Mouse (Mus musculus): ENCODE measurements around the gene Bahcc1. TPM values are rescaled to one million over a fixed set of nuclear protein-coding genes. Genes with fewer than 3 reads are reported as not detected.
A peak's percentile ranks its signal among the peaks of the same experiment; 100 is the strongest.

Bahcc1 gene
- polyA plus RNA-seq, 1 experiment: 10.1 TPM

GRCm38 (mm10) chr11:120280281-120280773 is 47.6 kb downstream of the Bahcc1 start:
- no peak overlapping the region for H3K4me3 ChIP-seq (ENCODE audit: insufficient read depth, low read length)

GRCm38 (mm10) chr11:120280774-120281173 is 48.0 kb downstream of the Bahcc1 start:
- no peak for TF ChIP-seq POLR2A (IDR thresholded peaks at IDR 0.05; ENCODE audit: extremely low read depth, insufficient read depth, low read length)
- TF ChIP-seq CTCF (IDR thresholded peaks at IDR 0.05; ENCODE audit: extremely low read depth, insufficient read depth, low read length): no peak
- Histone ChIP-seq H3K4me1 (ENCODE audit: control insufficient read depth, insufficient read depth, low read length) (no peaks in the 10 kb centered on the region), H3K27ac (ENCODE audit: insufficient read depth, low read length) (no peak overlapping the region), H3K4me3 (ENCODE audit: insufficient read depth, low read length) (no peak overlapping the region)

More at GRCm38 (mm10) chr11:120280281-120280773, 47.6 kb downstream of the Bahcc1 start:
- no peak overlapping the region for H3K27ac ChIP-seq (ENCODE audit: insufficient read depth, low read length)
- TF ChIP-seq POLR2A (IDR thresholded peaks at IDR 0.05; ENCODE audit: extremely low read depth, insufficient read depth, low read length) (no peak), CTCF (IDR thresholded peaks at IDR 0.05; ENCODE audit: extremely low read depth, insufficient read depth, low read length) (peak; percentile 45)
- no peaks in the 10 kb centered on the region for H3K4me1 ChIP-seq (ENCODE audit: control insufficient read depth, insufficient read depth, low read length)

- Histone ChIP-seq H3K4me3 (ENCODE audit: insufficient read depth, low read length) (no peak overlapping the region), H3K27ac (ENCODE audit: insufficient read depth, low read length) (no peak overlapping the region), H3K4me1 (ENCODE audit: control insufficient read depth, insufficient read depth, low read length) (no peaks in the 10 kb centered on the region)
- TF ChIP-seq CTCF (IDR thresholded peaks at IDR 0.05; ENCODE audit: extremely low read depth, insufficient read depth, low read length): no peak
- TF ChIP-seq POLR2A (IDR thresholded peaks at IDR 0.05; ENCODE audit: extremely low read depth, insufficient read depth, low read length): no peak
These were observed 48.5 kb downstream of the Bahcc1 start for GRCm38 (mm10) chr11:120281197-120281596.

- H3K27ac ChIP-seq (ENCODE audit: insufficient read depth, low read length): no peak overlapping the region
- TF ChIP-seq CTCF (IDR thresholded peaks at IDR 0.05; ENCODE audit: extremely low read depth, insufficient read depth, low read length): no peak
- TF ChIP-seq POLR2A (IDR thresholded peaks at IDR 0.05; ENCODE audit: extremely low read depth, insufficient read depth, low read length): no peak
- no peaks in the 10 kb centered on the region for H3K4me1 ChIP-seq (ENCODE audit: control insufficient read depth, insufficient read depth, low read length)
- no peak overlapping the region for H3K4me3 ChIP-seq (ENCODE audit: insufficient read depth, low read length)
These were observed 50.8 kb downstream of the Bahcc1 start for GRCm38 (mm10) chr11:120283542-120283941.

DNA sequence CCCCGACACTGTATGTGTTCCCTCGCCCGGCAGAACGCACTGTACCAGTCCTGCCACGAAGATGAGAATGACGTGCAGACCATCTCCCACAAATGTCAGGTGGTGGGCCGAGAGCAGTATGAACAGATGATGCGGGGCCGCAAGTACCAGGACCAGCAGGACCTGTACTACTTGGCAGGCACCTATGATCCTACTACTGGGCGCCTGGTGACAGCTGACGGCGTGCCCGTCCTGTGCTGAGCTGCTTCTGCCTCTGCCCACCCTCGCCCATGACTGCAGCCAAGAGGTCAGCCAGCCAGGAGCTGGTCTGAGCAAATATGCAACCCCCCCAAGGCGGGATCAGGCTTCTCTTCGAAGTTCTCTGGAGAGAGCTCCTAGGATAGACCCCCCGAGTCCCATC is 56.9 kb downstream of the Bahcc1 start:
- no peak overlapping the region for H3K27ac ChIP-seq (ENCODE audit: insufficient read depth, low read length)
- H3K4me1 ChIP-seq (ENCODE audit: control insufficient read depth, insufficient read depth, low read length): no peaks in the 10 kb centered on the region
- TF ChIP-seq POLR2A (IDR thresholded peaks at IDR 0.05; ENCODE audit: extremely low read depth, insufficient read depth, low read length): no peak
- no peak overlapping the region for H3K4me3 ChIP-seq (ENCODE audit: insufficient read depth, low read length)

DNA sequence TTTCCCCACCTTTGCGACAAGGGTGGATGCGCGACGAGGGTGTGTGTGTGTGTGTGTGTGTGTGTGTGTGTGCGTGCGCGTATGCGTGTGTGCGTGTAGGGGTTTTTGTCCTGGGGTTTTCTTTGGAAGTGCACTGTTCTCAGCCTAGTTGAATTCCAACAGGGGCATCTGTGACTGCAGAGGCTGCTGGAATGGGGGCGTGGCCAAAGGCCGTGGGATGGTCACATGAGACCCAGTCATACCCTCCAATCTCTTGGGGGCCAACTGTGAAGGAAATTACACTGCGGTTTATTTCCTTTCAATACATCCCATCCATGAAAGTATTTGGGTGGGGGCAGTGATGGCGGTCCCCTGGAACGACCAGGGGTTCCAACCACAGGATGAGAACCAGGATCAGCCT is 57.5 kb downstream of the Bahcc1 start:
- Histone ChIP-seq H3K27ac (ENCODE audit: insufficient read depth, low read length) (no peak overlapping the region), H3K4me3 (ENCODE audit: insufficient read depth, low read length) (no peak overlapping the region), H3K4me1 (ENCODE audit: control insufficient read depth, insufficient read depth, low read length) (no peaks in the 10 kb centered on the region)
- TF ChIP-seq POLR2A (IDR thresholded peaks at IDR 0.05; ENCODE audit: extremely low read depth, insufficient read depth, low read length): no peak
- no peak for TF ChIP-seq CTCF (IDR thresholded peaks at IDR 0.05; ENCODE audit: extremely low read depth, insufficient read depth, low read length)

DNA sequence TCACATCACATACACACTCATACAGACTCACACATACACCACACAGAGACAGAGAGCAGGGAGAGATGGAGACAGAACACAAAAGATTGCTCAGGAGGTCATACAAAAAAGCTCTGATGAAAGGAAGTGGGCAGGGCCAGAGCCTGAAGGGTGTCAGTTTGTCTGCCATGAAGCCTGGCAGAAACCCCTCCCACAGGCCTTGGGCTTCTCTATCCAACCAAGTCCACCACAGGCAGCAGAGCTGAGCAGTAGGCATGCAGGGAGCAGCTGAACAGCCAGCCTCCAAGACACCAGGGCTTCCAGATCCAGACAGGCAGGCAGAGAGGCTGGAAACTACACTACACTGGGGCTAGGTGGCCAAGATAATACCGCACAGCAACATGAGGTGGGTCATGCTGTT is 61.0 kb downstream of the Bahcc1 start:
- Histone ChIP-seq H3K27ac (ENCODE audit: insufficient read depth, low read length) (no peak overlapping the region), H3K4me1 (ENCODE audit: control insufficient read depth, insufficient read depth, low read length) (no peaks in the 10 kb centered on the region), H3K4me3 (ENCODE audit: insufficient read depth, low read length) (no peak overlapping the region)
- TF ChIP-seq CTCF (IDR thresholded peaks at IDR 0.05; ENCODE audit: extremely low read depth, insufficient read depth, low read length) (no peak), POLR2A (IDR thresholded peaks at IDR 0.05; ENCODE audit: extremely low read depth, insufficient read depth, low read length) (0 out of 2 replicates have a peak, but pooled peaks have one; percentile 18)

GRCm38 (mm10) chr11:120296305-120297144 is 63.8 kb downstream of the Bahcc1 start:
- 0 out of 2 replicates have a peak overlapping the region, but pooled peaks have one; percentile 41 for H3K27ac ChIP-seq (ENCODE audit: insufficient read depth, low read length)
- no peak overlapping the region for H3K4me3 ChIP-seq (ENCODE audit: insufficient read depth, low read length)
- no peak for TF ChIP-seq CTCF (IDR thresholded peaks at IDR 0.05; ENCODE audit: extremely low read depth, insufficient read depth, low read length)
- TF ChIP-seq POLR2A (IDR thresholded peaks at IDR 0.05; ENCODE audit: extremely low read depth, insufficient read depth, low read length): no peak

GRCm38 (mm10) chr11:120297767-120298166 is 65.0 kb downstream of the Bahcc1 start:
- no peak overlapping the region for H3K27ac ChIP-seq (ENCODE audit: insufficient read depth, low read length)
- no peaks in the 10 kb centered on the region for H3K4me1 ChIP-seq (ENCODE audit: control insufficient read depth, insufficient read depth, low read length)
- no peak overlapping the region for H3K4me3 ChIP-seq (ENCODE audit: insufficient read depth, low read length)
- TF ChIP-seq POLR2A (IDR thresholded peaks at IDR 0.05; ENCODE audit: extremely low read depth, insufficient read depth, low read length) (no peak), CTCF (IDR thresholded peaks at IDR 0.05; ENCODE audit: extremely low read depth, insufficient read depth, low read length) (no peak)

More at GRCm38 (mm10) chr11:120296305-120297144, 63.8 kb downstream of the Bahcc1 start:
- no peaks in the 10 kb centered on the region for H3K4me1 ChIP-seq (ENCODE audit: control insufficient read depth, insufficient read depth, low read length)

All from cortical plate, adult 2 months (tissue).